Mouse (Mus musculus) liver, adult 2 months (tissue): ENCODE data around the gene Palld. TPM values are rescaled to one million over a fixed set of nuclear protein-coding genes. Genes with fewer than 3 reads are reported as not detected.

Experiments used
- DNase-seq: peaks from one replicate; pipeline ENCODE4 v3.0.0-alpha.2; 2011; ENCODE audit warnings: low read depth, low spot score; ENCODE audit errors: extremely low read depth
- H3K27ac ChIP-seq: fragments of 200-500 bp; replicated peaks from 2 replicates; pipeline ENCODE4 v1.5.1; 2012; ENCODE audit warnings: low read depth, mild to moderate bottlenecking, control low read depth, inconsistent platforms, low read length; ENCODE audit not compliant: insufficient read depth
- H3K27me3 ChIP-seq: fragments of 200-500 bp; 2 replicates; pipeline ENCODE4 v1.6.1; 2012; ENCODE audit warnings: mild to moderate bottlenecking, moderate library complexity, low read length, inconsistent platforms; ENCODE audit not compliant: control insufficient read depth, insufficient read depth
- H3K36me3 ChIP-seq: fragments of 200-500 bp; 2 replicates; pipeline ENCODE4 v1.6.1; 2012; ENCODE audit warnings: low read length, inconsistent platforms; ENCODE audit not compliant: control insufficient read depth, insufficient read depth
- H3K4me1 ChIP-seq: fragments of 200-500 bp; 2 replicates; pipeline ENCODE4 v1.6.1; 2011; ENCODE audit warnings: low read length; ENCODE audit not compliant: control insufficient read depth, insufficient read depth
- H3K4me3 ChIP-seq: fragments of 200-500 bp; 2 replicates; pipeline ENCODE4 v1.5.1; 2011; ENCODE audit warnings: low read depth, mild to moderate bottlenecking, control low read depth, low read length, moderate library complexity; ENCODE audit not compliant: insufficient read depth
- H3K79me2 ChIP-seq: fragments of 200-500 bp; 2 replicates; pipeline ENCODE4 v1.6.1; 2012; ENCODE audit warnings: inconsistent platforms, mild to moderate bottlenecking, low read length, moderate library complexity; ENCODE audit not compliant: control insufficient read depth, insufficient read depth
- H3K9ac ChIP-seq: fragments of 200-500 bp; 2 replicates; pipeline ENCODE4 v1.6.1; 2012; ENCODE audit warnings: low read depth, mild to moderate bottlenecking, control low read depth, inconsistent platforms, low read length
- CTCF ChIP-seq: fragments of 200-500 bp; IDR thresholded peaks from 2 replicates; pipeline ENCODE4 v1.5.1; 2011; ENCODE audit warnings: low read depth, low read length, control low read depth
- POLR2A ChIP-seq: fragments of 200-500 bp; IDR thresholded peaks from 2 replicates; pipeline ENCODE4 v1.6.1; 2011; ENCODE audit warnings: low read length, control low read depth; ENCODE audit not compliant: insufficient read depth; ENCODE audit errors: extremely low read depth
- WGBS: fragments of 180-500 bp; shearing (Covaris S2); methylation state at CpG from one replicate; pipeline ENCODE4 v1.1.7; 2018; 5-methylcytosine and 5-hydroxymethylcytosine counted together
- polyA plus RNA-seq: library from polyadenylated mRNA; depleted of rRNA; stranded (reverse); fragments of >200 nt; gene quantifications from 2 replicates; pipeline ENCODE4 v1.2.3, GENCODE M21; 2012
- total RNA-seq: library from RNA; depleted of rRNA; stranded (reverse); fragments of >200 nt; gene quantifications from 2 replicates; pipeline ENCODE4 v1.2.3, GENCODE M21; 2014

Gene Palld
- total and polyA plus RNA-seq, 2 experiments = 10.1 to 17.8 TPM

GRCm38 (mm10) chr8:61803764-61804163 lies 98.7 kb downstream of the Palld start:
- Histone ChIP-seq H3K27ac (no peak overlapping the region), H3K4me3 (no peak overlapping the region), H3K79me2 (no peaks in the 10 kb centered on the region), H3K4me1 (no peaks in the 10 kb centered on the region), H3K27me3 (no peaks in the 10 kb centered on the region), H3K36me3 (no peaks in the 10 kb centered on the region), H3K9ac (no peak overlapping the region)
- TF ChIP-seq POLR2A (no peak), CTCF (no peak)
- no peak for DNase-seq
- 68% methylated on average over 2 of the region's 2 CpGs for WGBS

GRCm38 (mm10) chr8:61802840-61803239 lies 99.7 kb downstream of the Palld start:
- WGBS = 84% methylated on average over 2 of the region's 2 CpGs
- Histone ChIP-seq H3K27me3 (no peaks in the 10 kb centered on the region), H3K9ac (no peak overlapping the region), H3K79me2 (no peaks in the 10 kb centered on the region), H3K27ac (no peak overlapping the region), H3K4me1 (no peaks in the 10 kb centered on the region), H3K36me3 (no peaks in the 10 kb centered on the region), H3K4me3 (no peak overlapping the region)
- TF ChIP-seq CTCF = no peak
- no peak for DNase-seq

- Histone ChIP-seq H3K4me1 (no peaks in the 10 kb centered on the region), H3K36me3 (no peaks in the 10 kb centered on the region), H3K9ac (no peak overlapping the region), H3K27me3 (no peaks in the 10 kb centered on the region), H3K4me3 (no peak overlapping the region), H3K79me2 (no peaks in the 10 kb centered on the region), H3K27ac (no peak overlapping the region)
- DNase-seq = no peak
- 73% methylated on average over 1 of the region's 1 CpGs for WGBS
- TF ChIP-seq CTCF (no peak), POLR2A (no peak)
Measured at GRCm38 (mm10) chr8:61797391-61797947, 105.0 kb downstream of the Palld start.

- no peak overlapping the region for H3K27ac ChIP-seq
- 91% methylated on average over 7 of the region's 7 CpGs for WGBS
- no peak overlapping the region for H3K4me3 ChIP-seq
- H3K27me3 ChIP-seq = no peaks in the 10 kb centered on the region
- no peak for TF ChIP-seq CTCF
- no peak for TF ChIP-seq POLR2A
- H3K79me2 ChIP-seq = no peaks in the 10 kb centered on the region
- H3K4me1 ChIP-seq = no peaks in the 10 kb centered on the region
- H3K9ac ChIP-seq = no peak overlapping the region
- DNase-seq = no peak
- H3K36me3 ChIP-seq = no peaks in the 10 kb centered on the region
Measured at GRCm38 (mm10) chr8:61796537-61797050, 105.9 kb downstream of the Palld start.

GRCm38 (mm10) chr8:61789946-61790345 lies 112.5 kb downstream of the Palld start:
- H3K4me3 ChIP-seq = no peak overlapping the region
- 75% methylated on average over 3 of the region's 3 CpGs for WGBS
- H3K27me3 ChIP-seq = no peaks in the 10 kb centered on the region
- no peak for TF ChIP-seq CTCF
- TF ChIP-seq POLR2A = no peak
- H3K27ac ChIP-seq = no peak overlapping the region
- DNase-seq = no peak
- H3K4me1 ChIP-seq = no peaks in the 10 kb centered on the region
- H3K79me2 ChIP-seq = no peaks in the 10 kb centered on the region
- no peak overlapping the region for H3K9ac ChIP-seq
- H3K36me3 ChIP-seq = no peaks in the 10 kb centered on the region

- Histone ChIP-seq H3K9ac (no peak overlapping the region), H3K27me3 (no peaks in the 10 kb centered on the region), H3K36me3 (no peaks in the 10 kb centered on the region), H3K79me2 (no peaks in the 10 kb centered on the region), H3K27ac (no peak overlapping the region), H3K4me1 (no peaks in the 10 kb centered on the region), H3K4me3 (no peak overlapping the region)
- 93% methylated on average over 5 of the region's 5 CpGs for WGBS
- DNase-seq = no peak
- TF ChIP-seq POLR2A (no peak), CTCF (no peak)
Measured at GRCm38 (mm10) chr8:61789289-61789688, 113.2 kb downstream of the Palld start.
